Mouse (Mus musculus) left cerebral cortex, adult 2 months (tissue): ENCODE results near the gene Faah. TPM values are rescaled to one million over a fixed set of nuclear protein-coding genes. Genes with fewer than 3 reads are reported as not detected.

ENCODE experiments used
- DNase-seq, 2 experiments: peaks; one replicate each; pipeline ENCODE4 v3.0.0; 2021 to 2022; ENCODE audit warnings: low spot score in 2 of 2, mixed read lengths in 1 of 2; ENCODE audit errors: extremely low spot score in 1 of 2
- H3K27ac ChIP-seq: fragments of 200-600 bp; 2 replicates; pipeline ENCODE4 v1.8.1; 2022
- H3K4me3 ChIP-seq: fragments of 200-600 bp; 2 replicates; pipeline ENCODE4 v1.8.1; 2022
- CTCF ChIP-seq: fragments of 200-600 bp; IDR thresholded peaks from 2 replicates; pipeline ENCODE4 v1.8.1; 2022; ENCODE audit warnings: antibody characterized with exemption, mild to moderate bottlenecking, moderate library complexity
- intact Hi-C: fragments of 180-260 bp; cut with DNase I; formaldehyde crosslinking; loops from one replicate; pipeline ENCODE4 v1.15.1; 2025
- total RNA-seq, 2 experiments: library from RNA; stranded (reverse); gene quantifications; 2 replicates each; pipeline ENCODE4 v1.2.3; 2021

The Faah gene
- total RNA-seq, 2 experiments from 2014 or later = 100 to 103 TPM

DNA sequence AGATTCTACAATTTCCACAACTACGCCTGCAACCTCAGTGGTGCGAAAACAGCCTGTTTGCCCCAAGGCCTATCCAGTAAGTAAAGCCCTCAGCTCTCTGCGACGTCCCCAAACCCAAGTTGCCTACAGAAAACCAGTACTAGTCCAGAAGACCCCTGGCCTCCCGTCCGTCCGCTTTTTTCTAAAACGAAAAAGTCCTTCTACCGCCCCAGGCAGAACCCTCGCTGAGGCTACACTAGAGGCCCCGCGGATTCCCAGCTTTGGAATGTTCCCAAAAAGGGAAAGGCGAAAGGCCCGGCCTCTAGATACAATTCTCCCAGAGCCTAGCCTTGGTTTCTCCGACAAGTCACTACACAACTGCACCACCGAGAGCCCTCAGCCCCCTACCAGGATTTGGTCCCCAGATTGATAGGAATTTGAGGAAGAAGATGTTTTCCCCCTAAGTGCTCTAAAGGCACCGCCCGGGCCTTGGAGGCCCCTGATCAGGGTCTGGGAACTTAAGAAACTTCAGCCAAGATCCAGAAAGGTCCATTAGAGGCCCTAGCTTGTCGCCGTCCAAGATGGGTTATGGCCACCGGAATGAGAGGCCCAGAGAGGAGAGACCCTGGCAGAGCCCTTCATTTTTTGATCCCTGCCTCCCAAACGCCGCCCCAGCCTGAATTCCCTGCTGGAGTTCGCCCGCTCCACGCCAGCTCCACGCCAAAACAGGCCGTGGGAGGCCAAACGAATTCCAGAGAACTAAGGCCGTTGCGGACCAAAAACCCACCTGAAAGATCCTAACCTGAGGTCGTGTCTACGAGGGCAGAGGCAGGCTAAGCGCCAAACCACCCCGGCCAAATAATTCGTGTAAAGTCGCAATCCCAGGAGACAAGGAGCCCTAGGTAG is 79.2 kb downstream of the Faah start:
- TF ChIP-seq CTCF = no peak
- no peak overlapping the region for H3K4me3 ChIP-seq
- H3K27ac ChIP-seq = no peak overlapping the region
- intact Hi-C loops = loop anchor here (5.0 kb wide), 2 partner anchors 876 to 1036 kb away; no protein-coding TSS in a partner anchor
- peak; percentile 22 to 32 for DNase-seq

- no peak for DNase-seq
- intact Hi-C loops = loop anchor here (5.0 kb wide), 2 partner anchors 875 to 1035 kb away; no protein-coding TSS in a partner anchor
- TF ChIP-seq CTCF = no peak
- Histone ChIP-seq H3K4me3 (no peak overlapping the region), H3K27ac (no peak overlapping the region)
These were observed 80.4 kb downstream of the Faah start for GRCm38 (mm10) chr4:115937061-115937976.

GRCm38 (mm10) chr4:115936646-115937045 is 81.1 kb downstream of the Faah start:
- TF ChIP-seq CTCF = no peak
- DNase-seq = no peak
- Histone ChIP-seq H3K4me3 (no peak overlapping the region), H3K27ac (no peak overlapping the region)
- intact Hi-C loops = loop anchor here (5.0 kb wide), 2 partner anchors 874 to 1034 kb away; no protein-coding TSS in a partner anchor

DNA sequence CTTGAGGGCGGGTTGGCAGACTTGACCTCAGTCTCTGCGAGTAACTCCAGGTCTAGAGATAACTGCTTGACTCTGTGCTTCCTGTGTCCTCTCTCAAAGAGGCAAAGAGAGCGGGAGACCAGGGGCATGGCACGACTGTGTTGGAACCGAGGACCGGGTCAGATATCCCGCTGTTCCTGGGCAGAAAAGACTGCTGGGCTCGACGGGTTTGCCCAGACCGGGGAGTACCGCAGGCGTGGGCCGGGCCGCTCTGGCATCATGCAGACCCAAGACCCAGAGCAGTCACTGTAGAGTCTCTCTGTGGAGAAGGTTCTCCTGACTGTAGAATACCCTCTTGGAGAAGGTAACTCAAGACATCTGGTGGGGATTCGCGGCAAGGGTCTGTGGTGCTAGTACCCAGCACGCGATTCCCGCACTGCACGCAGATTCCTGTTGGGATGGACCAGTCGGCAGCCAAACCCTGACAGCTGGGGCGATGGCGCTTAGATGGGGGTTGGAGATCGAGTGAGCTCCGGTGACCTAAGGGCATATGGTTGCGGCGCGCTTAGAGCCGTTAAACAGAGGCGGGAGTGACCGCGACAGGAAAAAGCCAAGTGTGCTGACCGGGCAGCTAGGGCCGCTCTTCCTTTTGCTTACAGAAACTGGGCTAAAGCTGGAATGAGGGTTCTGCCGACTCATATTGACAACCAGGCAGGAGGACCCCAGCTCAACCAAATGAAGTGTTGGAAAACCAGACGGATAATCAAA is 81.7 kb downstream of the Faah start:
- DNase-seq = no peak
- intact Hi-C loops = loop anchor here (5.0 kb wide), 2 partner anchors 874 to 1034 kb away; no protein-coding TSS in a partner anchor
- Histone ChIP-seq H3K27ac (no peak overlapping the region), H3K4me3 (no peak overlapping the region)
- no peak for TF ChIP-seq CTCF

DNA sequence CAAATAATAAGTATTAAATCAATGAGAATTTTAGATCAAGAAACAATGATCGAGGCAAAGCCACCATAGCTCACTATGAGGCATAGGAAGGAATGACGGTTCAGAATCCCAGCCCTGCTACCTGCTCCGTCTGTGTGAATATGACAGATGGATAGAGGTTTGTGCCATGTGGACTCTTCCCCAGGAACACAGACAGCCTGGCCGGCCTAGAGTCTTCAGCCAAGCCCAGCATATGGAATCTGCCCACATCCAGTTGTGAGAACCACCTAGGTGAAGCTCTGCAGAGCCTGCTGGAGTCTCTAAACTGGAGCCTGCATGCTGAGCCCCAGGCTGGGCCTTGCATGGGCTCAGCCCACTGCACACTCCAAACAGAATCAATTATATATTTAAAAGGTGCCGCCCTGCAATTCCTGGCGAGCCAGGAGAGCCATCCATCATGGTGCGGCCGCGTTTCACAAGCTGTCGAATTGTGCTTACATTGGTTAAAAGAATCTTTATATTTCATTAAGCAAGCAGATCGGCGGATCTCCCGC is 86.1 kb downstream of the Faah start:
- intact Hi-C loops = no loop called here
- H3K27ac ChIP-seq = no peak overlapping the region
- no peak for TF ChIP-seq CTCF
- DNase-seq = no peak
- no peak overlapping the region for H3K4me3 ChIP-seq

GRCm38 (mm10) chr4:115927637-115928036 is 90.1 kb downstream of the Faah start:
- DNase-seq = no peak
- intact Hi-C loops = no loop called here
- no peak overlapping the region for H3K4me3 ChIP-seq
- H3K27ac ChIP-seq = no peak overlapping the region
- TF ChIP-seq CTCF = no peak

DNA sequence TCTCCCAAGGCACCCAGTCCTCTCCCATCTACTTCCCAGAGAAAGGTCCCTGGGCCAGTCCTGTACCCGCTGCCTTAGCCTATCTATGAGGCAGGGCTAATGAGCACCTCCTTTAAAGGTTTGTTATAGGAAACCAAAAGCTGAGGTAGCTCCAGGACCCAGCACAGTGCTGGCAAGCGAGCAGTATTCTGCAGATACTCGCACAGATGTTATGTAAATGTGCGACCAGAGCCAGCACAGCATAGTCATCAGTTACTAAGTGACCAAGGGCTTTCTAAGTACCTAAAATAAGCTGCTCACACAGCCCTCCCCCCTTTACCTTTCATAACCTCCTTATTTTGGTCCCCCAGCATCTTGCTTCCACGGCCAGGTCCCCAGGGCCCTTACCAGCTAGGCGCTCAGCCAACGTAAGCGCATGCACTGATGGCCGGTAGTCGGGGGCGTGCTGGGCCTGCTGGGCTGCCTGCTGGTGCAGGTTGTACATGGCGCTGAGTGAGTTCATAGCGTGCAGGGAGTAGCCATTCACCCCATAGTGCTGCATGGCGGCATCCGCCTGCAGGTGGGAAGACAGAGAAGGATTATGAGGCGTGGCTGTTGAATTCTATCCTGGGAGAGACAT is 94.4 kb downstream of the Faah start:
- no peak for TF ChIP-seq CTCF
- H3K4me3 ChIP-seq = no peak overlapping the region
- DNase-seq = no peak
- no peak overlapping the region for H3K27ac ChIP-seq
- intact Hi-C loops = no loop called here

- no peak for DNase-seq
- H3K27ac ChIP-seq = no peak overlapping the region
- no peak for TF ChIP-seq CTCF
- intact Hi-C loops = no loop called here
- no peak overlapping the region for H3K4me3 ChIP-seq
These were observed 95.0 kb downstream of the Faah start for GRCm38 (mm10) chr4:115922688-115923087.

DNA sequence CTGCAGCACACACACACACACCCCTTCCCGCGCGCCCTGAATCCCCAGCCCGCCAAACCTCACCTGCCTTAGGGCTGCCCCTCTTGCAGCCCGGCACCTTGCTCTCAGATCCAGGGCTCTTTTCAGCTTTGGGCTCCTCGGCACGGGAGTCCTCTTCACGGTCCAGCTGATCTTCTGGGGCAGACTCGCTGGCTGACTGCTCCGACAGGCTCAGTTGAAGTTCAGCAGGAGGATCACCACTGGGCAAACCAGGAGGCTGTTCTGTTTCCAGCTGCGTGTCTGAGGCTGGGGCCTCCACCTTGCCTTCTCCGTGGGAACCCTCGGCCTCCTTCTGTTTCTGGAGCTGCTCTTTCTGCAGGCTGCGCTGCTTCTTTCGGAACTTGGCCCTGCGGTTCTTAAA is 97.8 kb downstream of the Faah start:
- no peak for TF ChIP-seq CTCF
- DNase-seq = no peak
- Histone ChIP-seq H3K4me3 (no peak overlapping the region), H3K27ac (no peak overlapping the region)
- intact Hi-C loops = no loop called here

Other genes starting within 250 kb of the Faah start
- gene Tex38, start 236.9 kb downstream of the Faah start, total RNA-seq = under 1 TPM in 1 of 2 experiments, not detected in 1; 0.75 TPM
- 10 to 100 TPM; 74.6 to 74.8 TPM for gene Atpaf1, start 233.1 kb downstream of the Faah start, total RNA-seq
- gene Mob3c, start 189.8 kb downstream of the Faah start, total RNA-seq = 1 to 10 TPM; 4.0 to 4.4 TPM
- 10 to 100 TPM; 37.6 to 38.7 TPM for gene Mknk1, start 178.7 kb downstream of the Faah start, total RNA-seq
- gene Kncn, start 133.5 kb downstream of the Faah start, total RNA-seq = under 1 TPM; 0.45 to 0.70 TPM
- 1 to 10 TPM in 1 of 2 experiments, under 1 TPM in 1; 0.77 to 1.1 TPM for gene 6430628N08Rik, start 127.3 kb downstream of the Faah start, total RNA-seq
- gene Dmbx1, start 78.0 kb downstream of the Faah start, total RNA-seq = not detected
- 10 to 100 TPM; 10.9 to 12.8 TPM for gene Nsun4, start 36.0 kb upstream of the Faah start, total RNA-seq
- gene Uqcrh, start 57.1 kb upstream of the Faah start, total RNA-seq = 100 to 1,000 TPM; 414 to 441 TPM
- 10 to 100 TPM; 45.2 to 49.9 TPM for gene Lrrc41, start 57.3 kb upstream of the Faah start, total RNA-seq
- under 1 TPM; 0.77 to 0.89 TPM for gene Rad54l, start 105.8 kb upstream of the Faah start, total RNA-seq
- gene Pomgnt1, start 105.9 kb upstream of the Faah start, total RNA-seq = 10 to 100 TPM; 80.2 to 85.6 TPM
- 10 to 100 TPM; 28.4 to 31.2 TPM for gene Lurap1, start 133.4 kb upstream of the Faah start, total RNA-seq
- gene Tspan1, start 149.7 kb upstream of the Faah start, total RNA-seq = not detected
- gene 1700042G07Rik, start 155.4 kb upstream of the Faah start, total RNA-seq = not detected
- 1 to 10 TPM; 1.4 to 2.9 TPM for gene Gm49337, start 155.5 kb upstream of the Faah start, total RNA-seq
- 10 to 100 TPM; 37.2 to 42.8 TPM for gene Pik3r3, start 203.7 kb upstream of the Faah start, total RNA-seq